Mouse (Mus musculus) large intestine, adult 2 months (tissue): ENCODE measurements around the gene Mapk1ip1l. TPM values are rescaled to one million over a fixed set of nuclear protein-coding genes. Genes with fewer than 3 reads are reported as not detected.

Experiments
- DNase-seq: peaks from one replicate; pipeline ENCODE4 v3.0.0-alpha.2; 2012; ENCODE audit warnings: low read depth, low spot score
- WGBS: fragments of 180-500 bp; shearing (Covaris S2); methylation state at CpG from one replicate; pipeline ENCODE4 v1.1.7; 2018; 5-methylcytosine and 5-hydroxymethylcytosine counted together
- polyA plus RNA-seq: library from polyadenylated mRNA; depleted of rRNA; stranded (reverse); fragments of >200 nt; gene quantifications from 2 replicates; pipeline ENCODE4 v1.2.3, GENCODE M21; 2012; rRNA removed

The Mapk1ip1l gene
- 33.5 and 61.4 TPM in 2 replicates for polyA plus RNA-seq

GRCm38 (mm10) chr14:47297785-47298407, at the start of gene Mapk1ip1l:
TSS of gene Mapk1ip1l (plus strand) at chr14:47298266.
- under 1% methylated on average over 34 of the region's 34 CpGs for WGBS
- no peak for DNase-seq

- peak; percentile 1 for DNase-seq
- 76% methylated on average over 6 of the region's 6 CpGs for WGBS
Observed at GRCm38 (mm10) chr14:47249839-47250238, 48.2 kb upstream of the Mapk1ip1l start.

- DNase-seq: no peak
- 94% methylated on average over 3 of the region's 3 CpGs for WGBS
Observed at GRCm38 (mm10) chr14:47264866-47265265, 33.2 kb upstream of the Mapk1ip1l start.

GRCm38 (mm10) chr14:47265829-47266228, 32.2 kb upstream of the Mapk1ip1l start:
- 92% methylated on average over 8 of the region's 8 CpGs for WGBS
- no peak for DNase-seq

- 98% methylated on average over 4 of the region's 4 CpGs for whole genome bisulfite sequencing
- no peak for DNase-seq
Observed at GRCm38 (mm10) chr14:47269056-47269455, 29.0 kb upstream of the Mapk1ip1l start.

GRCm38 (mm10) chr14:47269706-47270105, 28.4 kb upstream of the Mapk1ip1l start:
- no peak for DNase-seq
- WGBS: 81% methylated on average over 2 of the region's 2 CpGs

GRCm38 (mm10) chr14:47273751-47274150, 24.3 kb upstream of the Mapk1ip1l start:
- no peak for DNase-seq
- WGBS: 89% methylated on average over 3 of the region's 3 CpGs

- WGBS: 28% methylated on average over 3 of the region's 3 CpGs
- no peak for DNase-seq
Observed at GRCm38 (mm10) chr14:47275417-47275816, 22.6 kb upstream of the Mapk1ip1l start.

GRCm38 (mm10) chr14:47276036-47276603, 21.9 kb upstream of the Mapk1ip1l start:
- DNase-seq: no peak
- under 1% methylated on average over 22 of the region's 22 CpGs for WGBS

GRCm38 (mm10) chr14:47276637-47277393, 21.3 kb upstream of the Mapk1ip1l start, which contains the start of the genes Wdhd1 and Socs4:
TSS of gene Wdhd1 (minus strand) at chr14:47276857.
TSS of gene Socs4 (plus strand) at chr14:47276931.
- peak; percentile 69 for DNase-seq
- WGBS: under 1% methylated on average over 77 of the region's 77 CpGs

- 73% methylated on average over 2 of the region's 2 CpGs for WGBS
- DNase-seq: no peak
Observed at GRCm38 (mm10) chr14:47279058-47279457, 19.0 kb upstream of the Mapk1ip1l start.

GRCm38 (mm10) chr14:47281535-47281934, 16.5 kb upstream of the Mapk1ip1l start:
- 60% methylated on average over 4 of the region's 4 CpGs for WGBS
- DNase-seq: no peak

- no peak for DNase-seq
- 62% methylated on average over 7 of the region's 7 CpGs for WGBS
Observed at GRCm38 (mm10) chr14:47283568-47283967, 14.5 kb upstream of the Mapk1ip1l start.

GRCm38 (mm10) chr14:47285271-47285670, 12.8 kb upstream of the Mapk1ip1l start:
- DNase-seq: no peak
- 76% methylated on average over 2 of the region's 2 CpGs for WGBS

GRCm38 (mm10) chr14:47286215-47286614, 11.9 kb upstream of the Mapk1ip1l start:
- WGBS: 75% methylated on average over 1 of the region's 1 CpGs
- DNase-seq: no peak

- WGBS: 92% methylated on average over 5 of the region's 5 CpGs
- DNase-seq: no peak
Observed at GRCm38 (mm10) chr14:47287021-47287420, 11.0 kb upstream of the Mapk1ip1l start.

GRCm38 (mm10) chr14:47291772-47292171, 6.3 kb upstream of the Mapk1ip1l start:
- WGBS: 74% methylated on average over 1 of the region's 1 CpGs
- no peak for DNase-seq

GRCm38 (mm10) chr14:47294136-47294535, 3.9 kb upstream of the Mapk1ip1l start:
- no peak for DNase-seq
- WGBS: 37% methylated on average over 4 of the region's 4 CpGs

GRCm38 (mm10) chr14:47296232-47296631, 1.8 kb upstream of the Mapk1ip1l start:
- 41% methylated on average over 2 of the region's 2 CpGs for WGBS
- no peak for DNase-seq

GRCm38 (mm10) chr14:47298408-47298792, 334 bp downstream of the Mapk1ip1l start:
- DNase-seq: no peak
- WGBS: 1% methylated on average over 37 of the region's 38 CpGs

GRCm38 (mm10) chr14:47298819-47299261, 774 bp downstream of the Mapk1ip1l start:
- DNase-seq: no peak
- WGBS: 0% methylated on average over 15 of the region's 15 CpGs
